Mouse (Mus musculus): ENCODE data around the gene Tekt4. TPM values are rescaled to one million over a fixed set of nuclear protein-coding genes. Genes with fewer than 3 reads are reported as not detected.

Gene Tekt4
- polyA plus RNA-seq, 1 experiment = not detected

- Histone ChIP-seq H3ac (ENCODE audit: control insufficient read depth, insufficient read length) (no peak overlapping the region), H3K4me3 (no peak overlapping the region), H3K36me3 (ENCODE audit: control insufficient read depth, insufficient read depth) (no peaks in the 10 kb centered on the region), H3K79me2 (ENCODE audit: control insufficient read depth, insufficient read depth) (no peaks in the 10 kb centered on the region), H3K27me3 (ENCODE audit: control insufficient read depth, insufficient read depth, insufficient read length) (peaks cover 66% of the 10 kb centered on the region), H3K4me2 (ENCODE audit: low read depth) (no peak overlapping the region)
- TF ChIP-seq USF1 (IDR thresholded peaks at IDR 0.05; ENCODE audit: low read depth) (no peak), TCF12 (IDR thresholded peaks at IDR 0.05; ENCODE audit: insufficient read depth, poor library complexity, severe bottlenecking) (no peak)
Measured at GRCm38 (mm10) chr17:25441417-25441816, 13.0 kb upstream of the Tekt4 start.

- peaks cover 71% of the 10 kb centered on the region for H3K27me3 ChIP-seq (ENCODE audit: control insufficient read depth, insufficient read depth, insufficient read length)
Measured at GRCm38 (mm10) chr17:25442889-25443288, 11.5 kb upstream of the Tekt4 start.

GRCm38 (mm10) chr17:25445074-25445473, 9.3 kb upstream of the Tekt4 start:
- H3K4me3 ChIP-seq = no peak overlapping the region
- H3ac ChIP-seq (ENCODE audit: control insufficient read depth, insufficient read length) = no peak overlapping the region
- no peak overlapping the region for H3K4me2 ChIP-seq (ENCODE audit: low read depth)
- peaks cover 75% of the 10 kb centered on the region for H3K27me3 ChIP-seq (ENCODE audit: control insufficient read depth, insufficient read depth, insufficient read length)
- TF ChIP-seq REST (IDR thresholded peaks at IDR 0.05; ENCODE audit: insufficient read depth, insufficient read length) = no peak
- no peak for TF ChIP-seq POLR2A (IDR thresholded peaks at IDR 0.05; ENCODE audit: insufficient read length, low read depth)
- TF ChIP-seq USF1 (IDR thresholded peaks at IDR 0.05; ENCODE audit: low read depth) = no peak
- no peak for TF ChIP-seq MAX (IDR thresholded peaks at IDR 0.05; ENCODE audit: low read depth)
- no peak for TF ChIP-seq MYOD1 (IDR thresholded peaks at IDR 0.05; ENCODE audit: control insufficient read depth in 1 of 3, insufficient read length in 2 of 3, low read depth in 2 of 3)
- TF ChIP-seq POLR2AphosphoS2 (IDR thresholded peaks at IDR 0.05; ENCODE audit: insufficient read length, low read depth) = no peak
- TF ChIP-seq E2F4 (IDR thresholded peaks at IDR 0.05; ENCODE audit: insufficient read depth) = no peak
- no peak for TF ChIP-seq SRF (IDR thresholded peaks at IDR 0.05; ENCODE audit: control insufficient read depth, insufficient read length, low read depth)
- no peak for TF ChIP-seq TCF3 (IDR thresholded peaks at IDR 0.05; ENCODE audit: insufficient read length, low read depth)
- no peak for TF ChIP-seq MYOG (IDR thresholded peaks at IDR 0.05; ENCODE audit: control insufficient read depth in 1 of 3, insufficient read depth in 1 of 3, insufficient read length in 2 of 3, low read depth in 2 of 3)
- TF ChIP-seq CEBPB (IDR thresholded peaks at IDR 0.05; ENCODE audit: insufficient read depth, poor library complexity, severe bottlenecking) = no peak
- no peak for TF ChIP-seq TCF12 (IDR thresholded peaks at IDR 0.05; ENCODE audit: insufficient read depth, poor library complexity, severe bottlenecking)
- H3K79me2 ChIP-seq (ENCODE audit: control insufficient read depth, insufficient read depth) = no peaks in the 10 kb centered on the region
- H3K36me3 ChIP-seq (ENCODE audit: control insufficient read depth, insufficient read depth) = no peaks in the 10 kb centered on the region

More at GRCm38 (mm10) chr17:25442889-25443288, 11.5 kb upstream of the Tekt4 start:
- Histone ChIP-seq H3K4me2 (ENCODE audit: low read depth) (no peak overlapping the region), H3K36me3 (ENCODE audit: control insufficient read depth, insufficient read depth) (no peaks in the 10 kb centered on the region), H3K79me2 (ENCODE audit: control insufficient read depth, insufficient read depth) (no peaks in the 10 kb centered on the region), H3ac (ENCODE audit: control insufficient read depth, insufficient read length) (no peak overlapping the region), H3K4me3 (no peak overlapping the region)
- TF ChIP-seq TCF3 (IDR thresholded peaks at IDR 0.05; ENCODE audit: insufficient read length, low read depth) = no peak
- TF ChIP-seq POLR2AphosphoS2 (IDR thresholded peaks at IDR 0.05; ENCODE audit: insufficient read length, low read depth) = no peak
- TF ChIP-seq USF1 (IDR thresholded peaks at IDR 0.05; ENCODE audit: low read depth) = no peak
- no peak for TF ChIP-seq POLR2A (IDR thresholded peaks at IDR 0.05; ENCODE audit: insufficient read length, low read depth)
- TF ChIP-seq E2F4 (IDR thresholded peaks at IDR 0.05; ENCODE audit: insufficient read depth) = no peak
- TF ChIP-seq SRF (IDR thresholded peaks at IDR 0.05; ENCODE audit: control insufficient read depth, insufficient read length, low read depth) = no peak

GRCm38 (mm10) chr17:25445841-25446240, 8.6 kb upstream of the Tekt4 start:
- H3K36me3 ChIP-seq (ENCODE audit: control insufficient read depth, insufficient read depth) = no peaks in the 10 kb centered on the region
- no peaks in the 10 kb centered on the region for H3K79me2 ChIP-seq (ENCODE audit: control insufficient read depth, insufficient read depth)
- TF ChIP-seq USF1 (IDR thresholded peaks at IDR 0.05; ENCODE audit: low read depth) (no peak), MAX (IDR thresholded peaks at IDR 0.05; ENCODE audit: low read depth) (no peak)
- no peak overlapping the region for H3ac ChIP-seq (ENCODE audit: control insufficient read depth, insufficient read length)
- H3K4me3 ChIP-seq = no peak overlapping the region
- H3K27me3 ChIP-seq (ENCODE audit: control insufficient read depth, insufficient read depth, insufficient read length) = peaks cover 70% of the 10 kb centered on the region
- H3K4me2 ChIP-seq (ENCODE audit: low read depth) = no peak overlapping the region

GRCm38 (mm10) chr17:25447865-25448264, 6.5 kb upstream of the Tekt4 start:
- Histone ChIP-seq H3K4me3 (no peak overlapping the region), H3ac (ENCODE audit: control insufficient read depth, insufficient read length) (no peak overlapping the region), H3K27me3 (ENCODE audit: control insufficient read depth, insufficient read depth, insufficient read length) (peaks cover 57% of the 10 kb centered on the region), H3K79me2 (ENCODE audit: control insufficient read depth, insufficient read depth) (no peaks in the 10 kb centered on the region), H3K36me3 (ENCODE audit: control insufficient read depth, insufficient read depth) (no peaks in the 10 kb centered on the region), H3K4me2 (ENCODE audit: low read depth) (no peak overlapping the region)
- TF ChIP-seq MAX (IDR thresholded peaks at IDR 0.05; ENCODE audit: low read depth) (no peak), MYOD1 (IDR thresholded peaks at IDR 0.05; ENCODE audit: control insufficient read depth in 1 of 3, insufficient read length in 2 of 3, low read depth in 2 of 3) (no peak), TCF12 (IDR thresholded peaks at IDR 0.05; ENCODE audit: insufficient read depth, poor library complexity, severe bottlenecking) (no peak), TCF3 (IDR thresholded peaks at IDR 0.05; ENCODE audit: insufficient read length, low read depth) (no peak)

GRCm38 (mm10) chr17:25450329-25450728, 4.1 kb upstream of the Tekt4 start:
- H3K4me3 ChIP-seq = no peak overlapping the region
- H3K36me3 ChIP-seq (ENCODE audit: control insufficient read depth, insufficient read depth) = no peaks in the 10 kb centered on the region
- no peaks in the 10 kb centered on the region for H3K79me2 ChIP-seq (ENCODE audit: control insufficient read depth, insufficient read depth)
- TF ChIP-seq MAX (IDR thresholded peaks at IDR 0.05; ENCODE audit: low read depth) (no peak), USF1 (IDR thresholded peaks at IDR 0.05; ENCODE audit: low read depth) (no peak), E2F4 (IDR thresholded peaks at IDR 0.05; ENCODE audit: insufficient read depth) (no peak), SRF (IDR thresholded peaks at IDR 0.05; ENCODE audit: control insufficient read depth, insufficient read length, low read depth) (no peak), MYOG (IDR thresholded peaks at IDR 0.05; ENCODE audit: control insufficient read depth in 1 of 3, insufficient read depth in 1 of 3, insufficient read length in 2 of 3, low read depth in 2 of 3) (no peak), CEBPB (IDR thresholded peaks at IDR 0.05; ENCODE audit: insufficient read depth, poor library complexity, severe bottlenecking) (no peak), REST (IDR thresholded peaks at IDR 0.05; ENCODE audit: insufficient read depth, insufficient read length) (no peak), TCF3 (IDR thresholded peaks at IDR 0.05; ENCODE audit: insufficient read length, low read depth) (no peak), MYOD1 (IDR thresholded peaks at IDR 0.05; ENCODE audit: control insufficient read depth in 1 of 3, insufficient read length in 2 of 3, low read depth in 2 of 3) (no peak), POLR2A (IDR thresholded peaks at IDR 0.05; ENCODE audit: insufficient read length, low read depth) (no peak), TCF12 (IDR thresholded peaks at IDR 0.05; ENCODE audit: insufficient read depth, poor library complexity, severe bottlenecking) (no peak), POLR2AphosphoS2 (IDR thresholded peaks at IDR 0.05; ENCODE audit: insufficient read length, low read depth) (no peak)
- H3K27me3 ChIP-seq (ENCODE audit: control insufficient read depth, insufficient read depth, insufficient read length) = peaks cover 39% of the 10 kb centered on the region
- no peak overlapping the region for H3ac ChIP-seq (ENCODE audit: control insufficient read depth, insufficient read length)
- no peak overlapping the region for H3K4me2 ChIP-seq (ENCODE audit: low read depth)

Measured in myocyte (in vitro differentiated cells).